Mouse (Mus musculus): ENCODE results near the gene Hoxb9.

GRCm38 (mm10) chr11:96308763-96309162 lies 37.5 kb downstream of the Hoxb9 start:
- no peak for TF ChIP-seq CTCF (IDR thresholded peaks at IDR 0.05; ENCODE audit: extremely low read depth, insufficient read depth, insufficient read length, insufficient replicate concordance)
- TF ChIP-seq POLR2A (IDR thresholded peaks at IDR 0.05; ENCODE audit: low read depth, low read length), result no peak

All from spleen, adult 2 months (tissue).